Mouse (Mus musculus) bone marrow, adult 2 months (tissue): Measurements from ENCODE around the gene Muc13.

Experiments
- CTCF ChIP-seq: fragments of 200-500 bp; IDR thresholded peaks from 2 replicates; pipeline ENCODE4 v1.5.1; 2011; ENCODE audit warnings: low read length, control low read depth; ENCODE audit not compliant: control insufficient read depth, insufficient read depth
- POLR2A ChIP-seq: fragments of 200-500 bp; IDR thresholded peaks from 2 replicates; pipeline ENCODE4 v1.6.1; 2011; ENCODE audit warnings: low read depth, mild to moderate bottlenecking, control low read depth, low read length, borderline replicate concordance; ENCODE audit not compliant: control insufficient read depth

DNA sequence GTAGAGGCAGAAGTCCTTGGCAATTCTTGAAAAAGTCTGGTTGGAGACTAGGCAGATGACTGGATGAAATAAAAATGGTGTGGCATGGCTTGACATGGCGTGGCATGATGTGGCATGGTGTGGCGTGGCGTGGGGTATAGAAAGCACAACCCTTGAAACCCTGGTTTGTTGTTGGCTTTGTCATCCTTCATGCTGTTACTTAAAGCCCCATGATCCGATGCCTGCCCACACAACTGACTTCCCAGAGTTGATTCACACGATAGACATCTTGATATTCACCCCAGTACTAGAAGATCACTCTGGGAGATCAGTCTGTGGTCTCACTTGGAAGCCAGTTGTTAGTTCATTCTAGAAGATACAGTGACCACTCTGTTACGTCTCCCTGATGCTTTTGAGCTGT, 16.2 kb upstream of the Muc13 start:
- TF ChIP-seq POLR2A (no peak), CTCF (no peak)
